Mouse (Mus musculus): ENCODE measurements around the gene Ncln. TPM values are rescaled to one million over a fixed set of nuclear protein-coding genes. Genes with fewer than 3 reads are reported as not detected.
A peak's percentile ranks its signal among the peaks of the same experiment; 100 is the strongest.

Gene Ncln
- polyA plus RNA-seq, 1 experiment from 2014 or later: 92.6 TPM

DNA sequence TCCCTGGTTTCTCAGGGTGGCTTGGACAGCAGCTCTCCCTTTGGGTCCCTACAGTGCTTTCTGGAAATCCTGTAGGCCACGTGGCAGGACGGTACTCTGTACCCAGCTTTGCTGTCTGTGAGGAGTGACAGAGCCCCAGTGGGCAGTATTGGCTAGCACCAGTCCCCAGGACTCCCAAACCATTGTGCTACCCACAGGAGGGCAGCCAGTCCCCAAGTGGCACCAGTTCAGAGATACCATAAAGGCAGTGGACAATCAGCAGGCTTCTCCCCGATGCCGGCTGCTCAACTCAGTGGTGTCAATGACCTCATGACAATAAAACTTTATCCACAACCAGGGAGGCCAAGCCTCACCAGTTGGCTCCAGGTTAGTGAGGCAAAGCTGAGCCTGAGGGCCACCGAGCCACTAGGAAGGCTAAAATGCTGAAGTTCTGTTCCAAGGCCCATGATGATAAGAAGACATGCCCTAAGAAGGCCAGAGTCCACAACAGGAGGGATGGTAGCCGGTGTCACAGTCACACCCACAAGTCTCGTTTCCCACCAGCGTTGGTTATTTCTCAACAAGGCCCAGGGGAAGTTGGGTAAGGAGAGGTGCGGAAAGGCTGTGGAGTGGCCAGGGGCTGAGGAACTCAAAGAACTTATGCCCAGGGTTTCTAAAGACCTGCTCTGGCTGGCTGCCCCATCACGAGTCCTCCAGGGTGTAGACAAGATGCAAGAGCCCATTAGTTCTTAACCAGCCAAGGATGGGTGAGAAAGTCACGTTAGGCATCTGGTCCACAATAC is 1.7 kb downstream of the Ncln start:
- DNase-seq (ENCODE audit: low spot score): no peak
- 91% methylated on average over 11 of the region's 11 CpGs for WGBS
- Histone ChIP-seq H3K36me3 (peaks cover 48% of the 10 kb centered on the region), H3K27me3 (ENCODE audit: insufficient read depth, poor library complexity, severe bottlenecking) (no peaks in the 10 kb centered on the region), H3K4me1 (replicated peaks) (peaks cover 47% of the 10 kb centered on the region), H3K4me3 (peak overlapping the region; percentile 84), H3K9me3 (no peaks in the 10 kb centered on the region), H3K27ac (no peak overlapping the region)

DNA sequence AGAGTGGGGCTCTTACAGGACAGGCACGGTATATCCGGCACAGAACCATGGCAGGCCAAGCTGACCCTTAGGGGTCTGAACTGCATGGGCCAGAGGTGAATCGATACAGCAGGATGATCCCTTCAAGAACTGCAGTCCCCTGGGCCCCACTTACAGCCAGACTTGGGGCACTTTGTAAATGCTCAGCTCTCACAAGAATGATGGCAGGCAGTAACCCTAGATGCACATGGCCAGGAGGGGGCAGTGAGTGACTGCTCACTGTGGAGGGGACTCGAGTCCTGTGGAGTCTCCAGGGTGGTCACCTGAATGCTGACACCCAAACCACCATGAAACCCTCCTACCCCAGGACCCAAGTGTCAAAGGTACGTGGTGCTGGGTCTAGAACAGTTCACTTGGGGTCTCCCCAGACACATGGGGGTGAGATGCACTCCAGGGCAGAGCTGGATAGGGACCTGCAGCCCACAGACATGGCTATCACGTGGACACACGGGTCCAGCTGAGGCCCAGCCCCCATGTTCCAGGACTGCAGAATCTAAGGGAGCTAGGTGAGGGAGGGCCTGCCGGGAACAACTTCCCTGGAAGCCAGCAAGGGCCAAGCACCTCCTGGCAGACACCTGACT is 2.5 kb downstream of the Ncln start:
- Histone ChIP-seq H3K27ac (no peak overlapping the region), H3K4me3 (no peak overlapping the region), H3K9me3 (no peaks in the 10 kb centered on the region), H3K36me3 (peaks cover 55% of the 10 kb centered on the region), H3K4me1 (replicated peaks) (peaks cover 41% of the 10 kb centered on the region), H3K27me3 (ENCODE audit: insufficient read depth, poor library complexity, severe bottlenecking) (no peaks in the 10 kb centered on the region)
- WGBS: 88% methylated on average over 8 of the region's 8 CpGs
- DNase-seq (ENCODE audit: low spot score): no peak

DNA sequence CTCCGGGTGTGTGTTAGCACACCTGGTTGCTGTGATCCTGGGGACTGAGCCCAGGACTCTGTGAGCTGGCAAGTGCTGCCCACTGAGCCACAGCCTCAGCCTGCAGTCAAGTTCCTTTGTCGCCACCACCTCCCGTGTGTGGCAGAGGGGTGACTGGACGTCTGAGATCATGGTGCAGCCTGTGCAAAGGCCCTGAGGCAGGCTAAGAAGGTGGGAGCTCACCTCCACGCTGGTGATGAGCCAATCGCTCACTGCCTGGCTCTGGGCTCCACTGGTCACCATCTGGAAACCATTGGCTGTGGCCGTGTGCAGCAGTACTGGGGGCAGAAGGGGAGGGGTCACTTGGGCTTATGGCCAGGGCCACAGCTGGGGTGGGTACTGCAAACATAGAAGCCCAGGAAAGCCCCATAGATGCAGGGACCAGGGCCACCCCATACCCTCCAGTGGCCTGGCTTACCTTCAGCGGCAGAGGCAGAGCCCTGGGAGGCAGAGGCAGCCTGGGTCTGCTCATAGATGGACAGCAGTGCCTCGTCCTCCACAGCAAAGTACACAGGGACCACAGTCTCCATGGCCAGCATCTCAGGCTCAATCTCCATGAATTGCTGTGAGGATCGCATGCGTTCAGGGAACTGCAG is 3.5 kb downstream of the Ncln start:
- peaks cover 65% of the 10 kb centered on the region for H3K36me3 ChIP-seq
- H3K27me3 ChIP-seq (ENCODE audit: insufficient read depth, poor library complexity, severe bottlenecking): no peaks in the 10 kb centered on the region
- 91% methylated on average over 11 of the region's 11 CpGs for WGBS
- peak overlapping the region; percentile 25; the same call in 1 of the 2 replicates for H3K4me3 ChIP-seq
- H3K4me1 ChIP-seq (replicated peaks): peaks cover 32% of the 10 kb centered on the region
- no peak overlapping the region for H3K27ac ChIP-seq
- no peak for DNase-seq (ENCODE audit: low spot score)
- no peaks in the 10 kb centered on the region for H3K9me3 ChIP-seq

DNA sequence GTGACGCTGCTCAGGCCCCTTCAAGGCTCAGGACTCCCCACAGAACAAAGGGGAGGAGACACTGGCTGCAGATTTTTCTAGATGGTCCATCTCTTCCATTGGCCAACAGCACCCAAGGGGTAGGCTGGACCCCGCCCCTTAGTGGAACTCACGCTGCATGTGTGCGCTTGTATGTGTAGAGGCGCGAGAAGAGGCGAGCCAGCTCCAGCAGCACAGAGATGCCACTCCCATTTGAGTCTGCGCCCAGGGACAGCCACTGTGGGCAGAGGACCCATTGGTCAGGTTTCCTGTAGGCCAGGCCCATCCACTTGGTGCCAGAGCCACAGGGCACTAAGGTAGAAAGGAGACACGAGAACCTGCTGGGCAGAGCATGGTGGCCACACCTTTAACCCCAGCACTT is 5.2 kb downstream of the Ncln start:
- peaks cover 32% of the 10 kb centered on the region for H3K4me1 ChIP-seq (replicated peaks)
- no peak overlapping the region for H3K4me3 ChIP-seq
- no peak overlapping the region for H3K27ac ChIP-seq
- peaks cover 82% of the 10 kb centered on the region for H3K36me3 ChIP-seq
- WGBS: 93% methylated on average over 9 of the region's 9 CpGs
- no peaks in the 10 kb centered on the region for H3K27me3 ChIP-seq (ENCODE audit: insufficient read depth, poor library complexity, severe bottlenecking)
- no peak for DNase-seq (ENCODE audit: low spot score)
- H3K9me3 ChIP-seq: no peaks in the 10 kb centered on the region

DNA sequence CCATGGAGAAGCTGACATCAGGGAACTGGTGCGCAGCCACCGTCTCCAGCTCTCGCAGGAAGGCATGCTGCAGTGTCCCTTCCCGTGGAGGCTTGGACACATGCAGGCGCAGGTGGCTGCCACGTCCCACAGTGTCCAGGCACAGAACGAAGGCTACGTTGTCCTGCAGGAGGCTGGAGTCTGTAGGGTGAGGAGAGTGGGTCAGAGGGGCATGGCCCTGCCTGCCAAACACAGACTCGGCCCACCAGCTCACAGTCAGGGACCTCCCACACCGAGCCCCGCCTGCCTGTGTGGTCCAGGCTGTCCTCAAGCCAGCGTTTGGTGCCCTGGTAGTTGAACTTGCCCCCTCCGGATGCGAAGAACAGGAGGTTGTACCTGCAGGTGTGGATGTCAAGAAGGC is 6.3 kb downstream of the Ncln start:
- WGBS: 85% methylated on average over 14 of the region's 14 CpGs
- peaks cover 84% of the 10 kb centered on the region for H3K36me3 ChIP-seq
- H3K9me3 ChIP-seq: no peaks in the 10 kb centered on the region
- no peak for DNase-seq (ENCODE audit: low spot score)
- H3K27ac ChIP-seq: no peak overlapping the region
- no peak overlapping the region for H3K4me3 ChIP-seq
- peaks cover 27% of the 10 kb centered on the region for H3K4me1 ChIP-seq (replicated peaks)
- H3K27me3 ChIP-seq (ENCODE audit: insufficient read depth, poor library complexity, severe bottlenecking): no peaks in the 10 kb centered on the region

DNA sequence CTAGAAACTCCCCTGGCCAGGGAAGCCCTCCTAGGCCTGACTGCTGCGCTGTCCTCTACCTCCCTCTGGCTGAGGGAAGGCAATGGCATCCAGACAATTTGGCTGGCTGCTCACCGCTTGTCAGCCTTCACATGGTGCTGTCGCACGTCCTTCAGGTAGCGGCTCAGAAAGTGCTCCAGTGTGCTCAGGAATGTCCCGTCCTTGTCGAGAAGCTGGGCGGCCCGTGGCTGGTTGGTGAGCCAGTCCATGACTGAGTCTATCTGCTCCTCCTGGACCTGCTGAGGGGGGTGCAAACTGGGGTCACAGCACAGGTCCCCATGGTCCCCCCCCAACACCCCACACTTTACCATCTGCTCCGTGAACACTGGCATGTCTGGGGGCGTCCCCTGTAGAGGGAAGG is 8.1 kb downstream of the Ncln start:
- no peak for DNase-seq (ENCODE audit: low spot score)
- no peaks in the 10 kb centered on the region for H3K9me3 ChIP-seq
- peaks cover 73% of the 10 kb centered on the region for H3K36me3 ChIP-seq
- peaks cover 22% of the 10 kb centered on the region for H3K4me1 ChIP-seq (replicated peaks)
- no peak overlapping the region for H3K4me3 ChIP-seq
- 88% methylated on average over 11 of the region's 11 CpGs for WGBS
- H3K27me3 ChIP-seq (ENCODE audit: insufficient read depth, poor library complexity, severe bottlenecking): no peaks in the 10 kb centered on the region
- no peak overlapping the region for H3K27ac ChIP-seq

DNA sequence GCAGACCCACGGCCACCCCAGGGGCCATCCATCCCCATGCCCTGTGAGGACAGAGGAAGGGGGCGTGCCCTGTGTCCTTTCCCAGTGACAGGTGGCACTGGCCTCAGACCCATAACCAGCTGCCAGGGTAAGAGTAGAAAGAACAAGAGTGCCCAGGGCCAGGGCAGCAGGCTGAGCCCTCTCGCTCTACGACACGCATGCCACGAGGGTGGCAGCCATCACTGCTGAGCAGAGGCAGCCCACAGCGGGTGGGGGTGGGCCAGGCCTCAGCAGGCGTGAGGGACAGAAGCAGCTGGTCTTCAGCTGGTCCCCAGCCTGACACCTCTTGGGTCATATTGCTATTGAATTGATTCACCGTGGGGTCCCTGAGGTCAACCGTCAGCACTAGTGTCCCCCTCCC is 9.7 kb downstream of the Ncln start:
- Histone ChIP-seq H3K9me3 (no peaks in the 10 kb centered on the region), H3K27me3 (ENCODE audit: insufficient read depth, poor library complexity, severe bottlenecking) (peaks cover 15% of the 10 kb centered on the region), H3K27ac (no peak overlapping the region), H3K4me3 (no peak overlapping the region), H3K36me3 (peaks cover 57% of the 10 kb centered on the region), H3K4me1 (replicated peaks) (peaks cover 36% of the 10 kb centered on the region)
- WGBS: 83% methylated on average over 10 of the region's 10 CpGs
- DNase-seq (ENCODE audit: low spot score): no peak

DNA sequence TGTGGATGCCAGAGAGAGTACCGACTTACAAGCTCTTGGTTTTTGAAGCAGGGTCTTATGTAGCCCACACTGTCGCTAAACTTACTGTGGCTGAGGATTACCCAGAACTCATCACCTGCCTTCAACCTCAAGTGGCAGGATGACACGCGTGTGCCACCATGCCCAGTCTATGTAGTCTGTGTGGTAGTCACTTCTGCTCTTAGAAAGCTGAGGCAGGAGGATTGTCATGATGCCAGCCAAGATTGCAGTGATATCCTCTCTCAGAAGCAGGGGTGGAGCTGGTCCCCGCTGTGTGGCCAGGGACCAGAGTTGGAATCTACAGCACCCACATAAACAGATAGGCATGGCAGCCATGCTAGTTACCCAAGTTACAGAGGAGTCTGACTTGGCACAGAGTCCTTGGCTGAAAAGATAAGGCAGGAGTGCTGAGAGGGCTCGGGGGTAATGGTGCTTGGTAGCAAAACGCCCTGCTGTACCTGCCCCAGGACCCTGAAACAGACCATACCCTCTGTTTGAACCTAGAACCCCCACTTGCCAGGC is 10.6 kb downstream of the Ncln start:
- Histone ChIP-seq H3K9me3 (no peaks in the 10 kb centered on the region), H3K4me3 (no peak overlapping the region), H3K27me3 (ENCODE audit: insufficient read depth, poor library complexity, severe bottlenecking) (peaks cover 24% of the 10 kb centered on the region), H3K4me1 (replicated peaks) (peaks cover 42% of the 10 kb centered on the region), H3K27ac (no peak overlapping the region), H3K36me3 (peaks cover 48% of the 10 kb centered on the region)
- WGBS: 76% methylated on average over 7 of the region's 7 CpGs
- DNase-seq (ENCODE audit: low spot score): no peak

DNA sequence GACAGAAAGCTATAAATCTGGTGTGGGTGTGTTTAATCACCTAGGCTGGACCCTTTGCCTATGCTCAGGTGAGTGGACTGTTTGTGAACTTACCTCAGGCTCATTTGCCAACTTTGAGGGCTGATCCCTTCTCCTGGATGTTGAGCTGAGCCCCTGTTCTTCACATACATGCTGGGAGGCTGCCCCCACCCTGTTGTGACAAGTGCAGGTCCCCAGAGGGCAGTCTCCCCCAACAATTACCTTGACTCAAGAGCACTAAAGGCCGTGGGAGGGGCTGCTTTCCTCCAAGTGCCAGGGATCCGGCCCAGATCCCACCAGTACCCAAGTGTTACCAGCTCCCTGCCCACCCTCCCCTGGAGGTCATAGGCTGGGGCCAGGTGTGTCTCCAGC is 11.1 kb downstream of the Ncln start:
- DNase-seq (ENCODE audit: low spot score): no peak
- Histone ChIP-seq H3K27ac (no peak overlapping the region), H3K27me3 (ENCODE audit: insufficient read depth, poor library complexity, severe bottlenecking) (peaks cover 29% of the 10 kb centered on the region), H3K4me1 (replicated peaks) (peaks cover 46% of the 10 kb centered on the region), H3K9me3 (no peaks in the 10 kb centered on the region), H3K4me3 (no peak overlapping the region), H3K36me3 (peaks cover 43% of the 10 kb centered on the region)
- WGBS: 44% methylated on average over 2 of the region's 2 CpGs

- 58% methylated on average over 6 of the region's 6 CpGs for WGBS
These were observed 11.6 kb downstream of the Ncln start for GRCm38 (mm10) chr10:81484441-81485059.

GRCm38 (mm10) chr10:81483983-81484382 is 12.2 kb downstream of the Ncln start:
- no peak overlapping the region for H3K27ac ChIP-seq
- peaks cover 49% of the 10 kb centered on the region for H3K4me1 ChIP-seq (replicated peaks)

More at GRCm38 (mm10) chr10:81484441-81485059, 11.6 kb downstream of the Ncln start:
- H3K4me3 ChIP-seq: no peak overlapping the region
- peaks cover 49% of the 10 kb centered on the region for H3K4me1 ChIP-seq (replicated peaks)
- no peaks in the 10 kb centered on the region for H3K9me3 ChIP-seq
- H3K27ac ChIP-seq: peak overlapping the region; percentile 45; the same call in 1 of the 2 replicates
- no peak for DNase-seq (ENCODE audit: low spot score)
- H3K36me3 ChIP-seq: peaks cover 38% of the 10 kb centered on the region
- peaks cover 32% of the 10 kb centered on the region for H3K27me3 ChIP-seq (ENCODE audit: insufficient read depth, poor library complexity, severe bottlenecking)

GRCm38 (mm10) chr10:81482533-81482889 is 13.7 kb downstream of the Ncln start, which contains the start of gene Celf5:
Gene Celf5 (minus strand): TSS chr10:81482709.
- peaks cover 55% of the 10 kb centered on the region for H3K4me1 ChIP-seq (replicated peaks)
- no peaks in the 10 kb centered on the region for H3K9me3 ChIP-seq
- H3K36me3 ChIP-seq: peaks cover 17% of the 10 kb centered on the region
- H3K27ac ChIP-seq: peak within 1 kb of the TSS; percentile 82
- under 1% methylated on average over 36 of the region's 36 CpGs for WGBS
- peak; percentile 69 for DNase-seq (ENCODE audit: low spot score)
- H3K27me3 ChIP-seq (ENCODE audit: insufficient read depth, poor library complexity, severe bottlenecking): peaks cover 50% of the 10 kb centered on the region
- peak within 1 kb of the TSS; percentile 56 for H3K4me3 ChIP-seq

More at GRCm38 (mm10) chr10:81483983-81484382, 12.2 kb downstream of the Ncln start:
- 21% methylated on average over 9 of the region's 9 CpGs for WGBS
- peaks cover 35% of the 10 kb centered on the region for H3K27me3 ChIP-seq (ENCODE audit: insufficient read depth, poor library complexity, severe bottlenecking)
- no peaks in the 10 kb centered on the region for H3K9me3 ChIP-seq
- no peak overlapping the region for H3K4me3 ChIP-seq
- DNase-seq (ENCODE audit: low spot score): peak; percentile 58
- peaks cover 32% of the 10 kb centered on the region for H3K36me3 ChIP-seq
